Mouse (Mus musculus) heart, embryonic 16.5 days (tissue): Measurements from ENCODE around the gene Hoxb2. TPM values are rescaled to one million over a fixed set of nuclear protein-coding genes. Genes with fewer than 3 reads are reported as not detected.

ENCODE experiments used
- ATAC-seq: fragments of 200-750 bp; cut with Nextera tagmentation; replicated peaks from 2 replicates; pipeline ENCODE4 v1.8.0; 2017; ENCODE audit warnings: moderate number of reproducible peaks; ENCODE audit not compliant: insufficient read depth, low FRiP score; ENCODE audit errors: extremely low read depth
- H3K27ac ChIP-seq: fragments of 300-500 bp; sonication (generic); 2 replicates; pipeline ENCODE4 v1.5.1; 2014; ENCODE audit warnings: mild to moderate bottlenecking, low read length, control low read depth, moderate library complexity
- H3K27me3 ChIP-seq: fragments of 300-500 bp; sonication (generic); 2 replicates; pipeline ENCODE4 v1.6.1; 2014; ENCODE audit warnings: low read length, mixed read lengths; ENCODE audit not compliant: control insufficient read depth, insufficient read depth
- H3K36me3 ChIP-seq: fragments of 300-500 bp; sonication (generic); 2 replicates; pipeline ENCODE4 v1.6.1; 2014; ENCODE audit not compliant: control insufficient read depth, insufficient read depth
- H3K4me1 ChIP-seq: fragments of 300-500 bp; sonication (generic); 2 replicates; pipeline ENCODE4 v1.6.1; 2014; ENCODE audit warnings: low read length, mixed read lengths; ENCODE audit not compliant: control insufficient read depth, insufficient read depth
- H3K4me2 ChIP-seq: fragments of 300-500 bp; sonication (generic); 2 replicates; pipeline ENCODE4 v1.6.1; 2014; ENCODE audit warnings: low read depth, mild to moderate bottlenecking, control low read depth, low read length
- H3K4me3 ChIP-seq: fragments of 300-500 bp; sonication (generic); 2 replicates; pipeline ENCODE4 v1.5.1; 2014; ENCODE audit warnings: mild to moderate bottlenecking, control low read depth, low read length
- H3K9ac ChIP-seq: fragments of 300-500 bp; sonication (generic); 2 replicates; pipeline ENCODE4 v1.6.1; 2014; ENCODE audit warnings: low read length, control low read depth
- H3K9me3 ChIP-seq: fragments of 300-500 bp; sonication (generic); replicated peaks from 2 replicates; pipeline ENCODE4 v1.6.1; 2016; ENCODE audit warnings: low read length; ENCODE audit not compliant: control insufficient read depth
- WGBS: fragments of 180-500 bp; shearing (Covaris S2); extraction: QIAGEN DNeasy Blood & Tissue Kit; methylation state at CpG from one replicate; pipeline ENCODE4 v1.1.7; 2014; 5-methylcytosine and 5-hydroxymethylcytosine counted together
- polyA plus RNA-seq: library from polyadenylated mRNA; unstranded; fragments of >200 nt; fragmentation: Nextera tagmentation; extraction: Ambion mirVana; gene quantifications from 2 replicates; pipeline ENCODE4 v1.2.1, GENCODE M21; 2015

Gene Hoxb2
- polyA plus RNA-seq, 1 experiment from 2014 or later = 2.5 TPM

GRCm38 (mm10) chr11:96351831-96352230 is 1.5 kb downstream of the Hoxb2 start:
- H3K27me3 ChIP-seq = peaks cover 82% of the 10 kb centered on the region

GRCm38 (mm10) chr11:96352691-96353521 is 2.6 kb downstream of the Hoxb2 start:
- Histone ChIP-seq H3K9ac (peak overlapping the region; percentile 64), H3K4me1 (no peaks in the 10 kb centered on the region), H3K4me2 (peak overlapping the region; percentile 56), H3K27me3 (peaks cover 84% of the 10 kb centered on the region), H3K27ac (peak overlapping the region; percentile 44), H3K9me3 (no peaks in the 10 kb centered on the region), H3K4me3 (peak overlapping the region; percentile 53), H3K36me3 (no peaks in the 10 kb centered on the region)
- WGBS = under 1% methylated on average over 75 of the region's 75 CpGs
- ATAC-seq = peak; percentile 41; the same call in 1 of the 2 replicates

More at GRCm38 (mm10) chr11:96351831-96352230, 1.5 kb downstream of the Hoxb2 start:
- no peaks in the 10 kb centered on the region for H3K36me3 ChIP-seq
- ATAC-seq = no peak
- H3K27ac ChIP-seq = peak overlapping the region; percentile 44
- H3K9ac ChIP-seq = peak overlapping the region; percentile 64
- H3K9me3 ChIP-seq = no peaks in the 10 kb centered on the region
- H3K4me2 ChIP-seq = peak overlapping the region; percentile 56
- peak overlapping the region; percentile 53 for H3K4me3 ChIP-seq
- 4% methylated on average over 22 of the region's 22 CpGs for WGBS
- no peaks in the 10 kb centered on the region for H3K4me1 ChIP-seq

GRCm38 (mm10) chr11:96353522-96353841 is 3.2 kb downstream of the Hoxb2 start:
- peak overlapping the region; percentile 44 for H3K27ac ChIP-seq
- no peaks in the 10 kb centered on the region for H3K36me3 ChIP-seq
- WGBS = 3% methylated on average over 14 of the region's 14 CpGs
- H3K9ac ChIP-seq = peak overlapping the region; percentile 64
- no peaks in the 10 kb centered on the region for H3K4me1 ChIP-seq
- peak overlapping the region; percentile 56 for H3K4me2 ChIP-seq
- H3K9me3 ChIP-seq = no peaks in the 10 kb centered on the region
- peak overlapping the region; percentile 53 for H3K4me3 ChIP-seq
- ATAC-seq = no peak
- peaks cover 78% of the 10 kb centered on the region for H3K27me3 ChIP-seq

- peak overlapping the region; percentile 7 for H3K4me3 ChIP-seq
- H3K27ac ChIP-seq = no peak overlapping the region
- H3K4me1 ChIP-seq = no peaks in the 10 kb centered on the region
- no peak for ATAC-seq
- WGBS = 26% methylated on average over 8 of the region's 8 CpGs
- H3K9ac ChIP-seq = no peak overlapping the region
- no peaks in the 10 kb centered on the region for H3K36me3 ChIP-seq
- H3K9me3 ChIP-seq = no peaks in the 10 kb centered on the region
- peaks cover 74% of the 10 kb centered on the region for H3K27me3 ChIP-seq
- H3K4me2 ChIP-seq = peak overlapping the region; percentile 49
Observed at GRCm38 (mm10) chr11:96353939-96354338, 3.6 kb downstream of the Hoxb2 start.

GRCm38 (mm10) chr11:96354376-96354775 is 4.1 kb downstream of the Hoxb2 start:
- H3K4me2 ChIP-seq = peak overlapping the region; percentile 49
- no peak for ATAC-seq
- H3K36me3 ChIP-seq = no peaks in the 10 kb centered on the region
- H3K9me3 ChIP-seq = no peaks in the 10 kb centered on the region
- H3K27me3 ChIP-seq = peaks cover 69% of the 10 kb centered on the region
- no peak overlapping the region for H3K27ac ChIP-seq
- H3K4me1 ChIP-seq = no peaks in the 10 kb centered on the region
- H3K9ac ChIP-seq = no peak overlapping the region
- H3K4me3 ChIP-seq = peak overlapping the region; percentile 7
- 3% methylated on average over 25 of the region's 25 CpGs for WGBS

GRCm38 (mm10) chr11:96354801-96355311 is 4.5 kb downstream of the Hoxb2 start:
- Histone ChIP-seq H3K4me1 (no peaks in the 10 kb centered on the region), H3K9me3 (no peaks in the 10 kb centered on the region), H3K9ac (no peak overlapping the region), H3K4me2 (peak overlapping the region; percentile 49), H3K27me3 (peaks cover 64% of the 10 kb centered on the region), H3K27ac (no peak overlapping the region), H3K4me3 (peak overlapping the region; percentile 7), H3K36me3 (no peaks in the 10 kb centered on the region)
- 18% methylated on average over 9 of the region's 9 CpGs for WGBS
- no peak for ATAC-seq

GRCm38 (mm10) chr11:96363807-96364206 is 13.5 kb downstream of the Hoxb2 start:
- no peaks in the 10 kb centered on the region for H3K36me3 ChIP-seq
- no peak overlapping the region for H3K4me2 ChIP-seq
- H3K9ac ChIP-seq = no peak overlapping the region
- H3K9me3 ChIP-seq = no peaks in the 10 kb centered on the region
- peaks cover 66% of the 10 kb centered on the region for H3K27me3 ChIP-seq
- H3K27ac ChIP-seq = no peak overlapping the region
- no peaks in the 10 kb centered on the region for H3K4me1 ChIP-seq
- H3K4me3 ChIP-seq = no peak overlapping the region
- ATAC-seq = no peak
- WGBS = 13% methylated on average over 5 of the region's 5 CpGs

- WGBS = 5% methylated on average over 26 of the region's 26 CpGs
- peak within 1 kb of the TSS; percentile 29 for H3K4me3 ChIP-seq
- no peaks in the 10 kb centered on the region for H3K9me3 ChIP-seq
- H3K27me3 ChIP-seq = peaks cover 83% of the 10 kb centered on the region
- H3K9ac ChIP-seq = no peak within 1 kb of the TSS
- H3K4me1 ChIP-seq = no peaks in the 10 kb centered on the region
- no peaks in the 10 kb centered on the region for H3K36me3 ChIP-seq
- ATAC-seq = no peak
- H3K27ac ChIP-seq = no peak within 1 kb of the TSS
- H3K4me2 ChIP-seq = peak within 1 kb of the TSS; percentile 15
Observed at GRCm38 (mm10) chr11:96365441-96366091, 15.2 kb downstream of the Hoxb2 start, which contains the start of gene Hoxb1. Gene Hoxb1, plus strand, starts transcription at chr11:96365752.
